Mouse (Mus musculus) midbrain, embryonic 16.5 days (tissue): ENCODE results near the gene Zrsr2. TPM values are rescaled to one million over a fixed set of nuclear protein-coding genes. Genes with fewer than 3 reads are reported as not detected.

ENCODE experiments used
- ATAC-seq: fragments of 200-750 bp; cut with Nextera tagmentation; 2 replicates; pipeline ENCODE4 v1.8.0; 2017; ENCODE audit warnings: moderate TSS enrichment
- H3K27ac ChIP-seq: fragments of 300-500 bp; sonication (generic); 2 replicates; pipeline ENCODE4 v1.5.1; 2014; ENCODE audit warnings: mild to moderate bottlenecking, low read length, mixed read lengths
- H3K27me3 ChIP-seq: fragments of 300-500 bp; sonication (generic); 2 replicates; pipeline ENCODE4 v1.6.1; 2014; ENCODE audit warnings: low read depth, low read length, mixed read lengths; ENCODE audit not compliant: control insufficient read depth, insufficient read depth
- H3K36me3 ChIP-seq: fragments of 300-500 bp; sonication (generic); 2 replicates; pipeline ENCODE4 v1.6.1; 2014; ENCODE audit warnings: mild to moderate bottlenecking, low read length, moderate library complexity, mixed read lengths; ENCODE audit not compliant: control insufficient read depth, insufficient read depth
- H3K4me1 ChIP-seq: fragments of 300-500 bp; sonication (generic); 2 replicates; pipeline ENCODE4 v1.6.1; 2014; ENCODE audit warnings: mild to moderate bottlenecking, low read length, mixed read lengths; ENCODE audit not compliant: control insufficient read depth, insufficient read depth
- H3K4me2 ChIP-seq: fragments of 300-500 bp; sonication (generic); 2 replicates; pipeline ENCODE4 v1.6.1; 2014; ENCODE audit warnings: mild to moderate bottlenecking, low read length, mixed read lengths
- H3K4me3 ChIP-seq: fragments of 300-500 bp; sonication (generic); 2 replicates; pipeline ENCODE4 v1.5.1; 2014; ENCODE audit warnings: low read depth, mild to moderate bottlenecking, low read length, moderate library complexity, mixed read lengths
- H3K9ac ChIP-seq: fragments of 300-500 bp; sonication (generic); 2 replicates; pipeline ENCODE4 v1.6.1; 2014; ENCODE audit warnings: low read depth, low read length, mixed read lengths
- H3K9me3 ChIP-seq: fragments of 300-500 bp; sonication (generic); replicated peaks from 2 replicates; pipeline ENCODE4 v1.6.1; 2014; ENCODE audit warnings: mild to moderate bottlenecking, low read length, mixed read lengths; ENCODE audit not compliant: control insufficient read depth, poor library complexity, severe bottlenecking
- WGBS: fragments of 180-500 bp; shearing (Covaris S2); extraction: QIAGEN DNeasy Blood & Tissue Kit; methylation state at CpG from one replicate; pipeline ENCODE4 v1.1.7; 2014; 5-methylcytosine and 5-hydroxymethylcytosine counted together
- polyA plus RNA-seq: library from polyadenylated mRNA; unstranded; fragments of >200 nt; fragmentation: Nextera tagmentation; extraction: Ambion mirVana; gene quantifications from 2 replicates; pipeline ENCODE4 v1.2.1, GENCODE M21; 2015

Gene Zrsr2
- polyA plus RNA-seq, 1 experiment from 2014 or later, result 53.9 TPM

DNA sequence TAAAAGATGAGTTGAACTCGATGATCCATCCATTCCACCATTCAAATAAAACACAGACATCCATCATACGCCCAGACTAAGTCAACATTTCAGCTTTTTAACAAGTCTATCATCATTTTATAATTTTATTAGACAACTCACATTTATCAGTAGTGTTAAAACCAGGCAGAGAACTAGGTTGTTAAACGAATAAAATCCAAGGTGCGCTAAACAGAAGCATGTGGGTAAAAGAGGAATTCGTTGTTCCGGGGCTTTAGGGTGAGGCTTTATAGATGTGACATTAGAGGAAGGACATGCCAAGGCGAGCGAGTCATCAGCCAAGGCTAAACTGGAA, 50.5 kb downstream of the Zrsr2 start:
- no peaks in the 10 kb centered on the region for H3K36me3 ChIP-seq

DNA sequence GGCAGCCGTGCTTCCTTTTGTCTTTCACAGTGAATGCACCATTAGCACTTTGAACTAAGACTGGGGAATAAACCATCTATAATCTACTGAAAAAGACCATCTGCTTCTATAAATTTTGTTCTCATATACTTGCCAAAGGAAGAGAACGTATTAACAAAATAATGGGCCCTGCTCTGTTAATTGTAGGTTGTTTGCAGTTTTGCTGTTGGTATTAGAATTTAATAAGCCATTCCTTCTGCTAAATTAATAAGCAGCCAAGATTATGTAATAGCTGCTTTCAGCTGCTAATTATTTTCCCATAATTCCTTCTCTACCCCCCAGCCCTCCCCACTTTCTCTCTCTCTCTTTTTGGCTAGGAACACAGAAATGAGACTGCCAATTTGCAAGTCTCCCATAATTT, 51.6 kb downstream of the Zrsr2 start:
- ATAC-seq, result no peak
- Histone ChIP-seq H3K9ac (no peak overlapping the region), H3K36me3 (no peaks in the 10 kb centered on the region), H3K27me3 (no peaks in the 10 kb centered on the region; the same call in 1 of the 2 replicates), H3K9me3 (no peaks in the 10 kb centered on the region), H3K4me3 (no peak overlapping the region), H3K4me2 (no peak overlapping the region), H3K27ac (no peak overlapping the region), H3K4me1 (no peaks in the 10 kb centered on the region)
- WGBS, result 91% methylated on average over 2 of the region's 2 CpGs

More for the DNA sequence above, 50.5 kb downstream of the Zrsr2 start:
- Histone ChIP-seq H3K4me3 (peak overlapping the region; percentile 62), H3K27me3 (no peaks in the 10 kb centered on the region; the same call in 1 of the 2 replicates), H3K9ac (peak overlapping the region; percentile 68), H3K4me1 (no peaks in the 10 kb centered on the region), H3K4me2 (peak overlapping the region; percentile 56), H3K27ac (peak overlapping the region; percentile 92), H3K9me3 (no peaks in the 10 kb centered on the region)
- WGBS, result 22% methylated on average over 8 of the region's 8 CpGs
- no peak for ATAC-seq

DNA sequence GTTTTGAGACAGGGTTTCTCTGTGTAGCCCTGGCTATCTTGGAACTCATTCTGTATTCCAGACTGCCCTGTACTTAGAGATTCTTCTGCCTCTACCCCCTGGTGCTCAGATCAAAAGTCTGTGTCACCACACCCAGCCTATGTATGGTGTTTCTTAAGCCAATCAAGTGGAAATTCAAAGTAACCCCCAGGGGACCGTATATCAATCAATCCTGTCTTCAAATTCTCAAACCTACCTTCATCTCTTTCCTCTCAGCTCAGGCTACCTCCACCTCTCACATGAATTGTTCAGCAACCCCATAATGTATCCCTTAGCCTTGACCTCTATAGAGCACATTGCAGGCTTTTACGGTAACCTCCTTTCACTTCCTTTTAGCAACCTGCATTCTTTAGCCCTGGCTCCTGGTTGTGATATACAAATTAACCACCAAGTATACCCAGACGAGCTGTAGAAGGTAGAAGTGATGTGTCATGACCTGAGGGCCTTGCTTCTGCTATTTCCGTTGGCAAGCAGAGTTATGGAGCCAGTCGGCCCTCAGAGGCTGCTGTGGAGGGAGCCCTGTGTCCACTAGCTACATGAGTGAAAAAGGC, 58.9 kb downstream of the Zrsr2 start:
- Histone ChIP-seq H3K9me3 (no peaks in the 10 kb centered on the region), H3K4me3 (no peak overlapping the region), H3K4me1 (no peaks in the 10 kb centered on the region), H3K36me3 (no peaks in the 10 kb centered on the region), H3K4me2 (no peak overlapping the region), H3K27ac (no peak overlapping the region), H3K9ac (no peak overlapping the region), H3K27me3 (no peaks in the 10 kb centered on the region; the same call in 1 of the 2 replicates)
- no peak for ATAC-seq
- 57% methylated on average over 5 of the region's 5 CpGs for WGBS

DNA sequence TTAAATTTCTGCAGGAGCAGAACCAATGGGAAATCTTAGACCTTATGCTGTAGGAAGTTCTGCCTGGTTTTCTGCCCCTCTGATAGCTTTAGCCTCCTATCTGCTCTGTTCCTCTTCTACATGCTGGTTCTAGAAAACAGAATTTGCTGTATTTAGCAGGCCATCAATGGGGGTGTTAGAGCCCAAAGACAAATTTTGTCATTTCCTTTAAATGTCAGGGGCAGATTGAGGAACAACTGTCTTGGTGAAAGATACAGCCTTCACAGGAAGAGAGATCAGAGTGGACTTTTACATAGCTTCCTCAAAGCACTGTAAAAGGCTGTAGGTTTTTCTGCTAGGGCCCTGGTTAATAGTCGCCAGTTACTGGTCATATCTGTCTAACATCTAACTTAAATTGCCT, 61.1 kb downstream of the Zrsr2 start:
- WGBS, result 91% methylated on average over 1 of the region's 1 CpGs
- H3K4me2 ChIP-seq, result no peak overlapping the region
- no peaks in the 10 kb centered on the region for H3K9me3 ChIP-seq
- H3K27me3 ChIP-seq, result no peaks in the 10 kb centered on the region; the same call in 1 of the 2 replicates
- H3K4me3 ChIP-seq, result no peak overlapping the region
- no peak overlapping the region for H3K9ac ChIP-seq
- ATAC-seq, result no peak
- H3K36me3 ChIP-seq, result no peaks in the 10 kb centered on the region
- H3K27ac ChIP-seq, result no peak overlapping the region
- H3K4me1 ChIP-seq, result no peaks in the 10 kb centered on the region

DNA sequence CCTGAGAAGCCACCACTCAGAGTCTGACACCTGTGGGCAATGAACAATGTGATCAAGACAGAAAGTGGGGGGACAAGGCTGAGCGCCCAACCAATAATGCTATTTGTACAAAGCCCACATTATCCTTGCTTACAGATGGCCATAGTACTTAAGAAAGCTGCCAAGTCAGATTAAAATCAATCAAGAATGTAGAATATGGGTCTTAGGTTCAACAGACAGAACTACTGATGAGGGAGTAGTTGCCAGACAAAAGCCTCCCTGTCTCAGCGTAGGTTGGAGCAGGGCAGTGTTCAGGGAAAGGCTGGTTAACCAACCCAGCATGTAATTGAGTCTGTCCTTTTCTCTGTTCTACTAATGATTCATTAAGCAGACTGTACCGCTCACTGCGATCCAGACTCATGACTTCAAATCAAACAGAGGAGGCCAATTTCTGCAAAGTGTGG, 72.9 kb downstream of the Zrsr2 start:
- 48% methylated on average over 4 of the region's 4 CpGs for WGBS
- H3K36me3 ChIP-seq, result no peaks in the 10 kb centered on the region
- no peak overlapping the region for H3K27ac ChIP-seq
- no peak overlapping the region for H3K4me3 ChIP-seq
- H3K9me3 ChIP-seq, result 0 out of 2 replicates have a peak, but pooled peaks cover 3% of the 10 kb centered on the region
- H3K9ac ChIP-seq, result no peak overlapping the region
- ATAC-seq, result no peak
- no peaks in the 10 kb centered on the region for H3K4me1 ChIP-seq
- peaks cover 3% of the 10 kb centered on the region; the same call in 1 of the 2 replicates for H3K27me3 ChIP-seq
- no peak overlapping the region for H3K4me2 ChIP-seq

Other genes starting within 250 kb of the Zrsr2 start
- gene Rnf138rt1, start 197.3 kb downstream of the Zrsr2 start, polyA plus RNA-seq, result 6.0 and 7.4 TPM in 2 replicates
- 120 and 133 TPM in 2 replicates for gene Ap1s2, start 49.6 kb downstream of the Zrsr2 start, polyA plus RNA-seq
- 0.31 and 0.67 TPM in 2 replicates for gene Car5b, start 69.3 kb upstream of the Zrsr2 start, polyA plus RNA-seq
- 13.2 and 20.6 TPM in 2 replicates for gene Siah1b, start 117.8 kb upstream of the Zrsr2 start, polyA plus RNA-seq
- 0.24 TPM in 1 of 2 replicates, not detected in the other for gene Cltrn, start 130.2 kb upstream of the Zrsr2 start, polyA plus RNA-seq
- 0.15 and 0.27 TPM in 2 replicates for gene Ace2, start 180.7 kb upstream of the Zrsr2 start, polyA plus RNA-seq